27 mouse cellular contexts compared by ENCODE assay signal in the genomic region with DNA sequence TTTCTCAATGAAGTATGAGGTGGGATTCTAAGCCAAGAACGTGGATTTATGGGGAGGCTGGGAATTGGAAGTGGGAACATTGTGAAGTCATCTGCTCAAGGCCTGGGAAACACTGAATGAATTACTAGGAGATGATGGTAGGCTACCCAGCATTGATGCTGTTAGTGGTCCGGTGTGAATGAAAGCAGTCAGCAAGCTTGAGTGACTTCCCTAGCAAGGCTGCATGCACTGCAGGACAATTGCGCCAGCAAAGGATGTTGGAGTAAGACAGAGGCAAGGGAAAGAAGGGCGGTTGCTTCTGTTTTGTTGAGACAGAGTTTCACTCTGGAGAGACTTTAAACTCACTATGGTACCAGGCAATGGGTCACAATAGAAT. TPM values are rescaled to one million over a fixed set of nuclear protein-coding genes. Genes with fewer than 3 reads are reported as not detected.
A peak's percentile ranks its signal among the peaks of the same experiment; 100 is the strongest.
DNase-seq lines count a peak whose midpoint lies in the region; ATAC-seq and TF ChIP-seq lines count a peak whose summit lies in the region.
"Had no signal": no experiment of that assay in that cellular context is flagged by ENCODE, and none has a peak within 500 bp of the region (broad histone marks: within the 10 kb centered on the region; RNA-seq: fewer than 3 reads in every experiment).

No protein-coding gene starts in this region.

- TF ChIP-seq POLR2A in ES-Bruce4 (IDR thresholded peaks at IDR 0.05; ENCODE audit: insufficient read depth, low read length) = no peak
- no peak for TF ChIP-seq POLR2A in brain, embryonic 14.5 days (IDR thresholded peaks at IDR 0.05; ENCODE audit: borderline replicate concordance, extremely low read depth, insufficient read depth, insufficient read length, poor library complexity, severe bottlenecking)

- H3K27me3 ChIP-seq in liver, embryonic 15.5 days = no peaks in the 10 kb centered on the region
- no peaks in the 10 kb centered on the region for H3K27me3 ChIP-seq in liver, postnatal 0 days (ENCODE audit: insufficient read depth, low read length)
- H3K27me3 ChIP-seq in ES-Bruce4 (ENCODE audit: control insufficient read depth, insufficient read depth, low read length, poor library complexity, severe bottlenecking) = no peaks in the 10 kb centered on the region
- H3K27me3 ChIP-seq: CH12.LX; embryonic facial prominence, embryonic 12.5 days; embryonic facial prominence, embryonic 15.5 days; forebrain, embryonic 12.5 days; forebrain, embryonic 15.5 days; heart, embryonic 12.5 days; heart, embryonic 15.5 days; hindbrain, embryonic 12.5 days; hindbrain, embryonic 15.5 days had no signal

- no peak for TF ChIP-seq EP300 in liver, postnatal 0 days (IDR thresholded peaks at IDR 0.05; ENCODE audit: low read depth)
- no peak for TF ChIP-seq EP300 in ES-Bruce4 (IDR thresholded peaks at IDR 0.05; ENCODE audit: insufficient read depth, low read depth, low read length)

- H3K9me3 ChIP-seq in liver, embryonic 15.5 days (replicated peaks) = no peaks in the 10 kb centered on the region
- no peaks in the 10 kb centered on the region for H3K9me3 ChIP-seq in liver, postnatal 0 days (ENCODE audit: low read length)
- H3K9me3 ChIP-seq in ES-Bruce4 (replicated peaks; ENCODE audit: control insufficient read depth, insufficient read depth, low read length, poor library complexity, severe bottlenecking) = no peaks in the 10 kb centered on the region
- H3K9me3 ChIP-seq: embryonic facial prominence, embryonic 12.5 days; embryonic facial prominence, embryonic 15.5 days; forebrain, embryonic 12.5 days; forebrain, embryonic 15.5 days; heart, embryonic 15.5 days; hindbrain, embryonic 12.5 days; hindbrain, embryonic 15.5 days had no signal

- H3K9ac ChIP-seq in liver, embryonic 15.5 days = no peak overlapping the region
- H3K9ac ChIP-seq in liver, postnatal 0 days (replicated peaks) = no peak overlapping the region
- 0 out of 2 replicates have a peak overlapping the region, but pooled peaks have one; percentile 9 for H3K9ac ChIP-seq in ES-Bruce4 (ENCODE audit: low read depth, poor library complexity, severe bottlenecking)
- H3K9ac ChIP-seq: embryonic facial prominence, embryonic 12.5 days; embryonic facial prominence, embryonic 15.5 days; forebrain, embryonic 12.5 days; forebrain, embryonic 15.5 days; heart, embryonic 12.5 days; heart, embryonic 15.5 days; hindbrain, embryonic 12.5 days; hindbrain, embryonic 15.5 days had no signal

- no peaks in the 10 kb centered on the region for H3K36me3 ChIP-seq in liver, embryonic 15.5 days (replicated peaks)
- H3K36me3 ChIP-seq in liver, postnatal 0 days (replicated peaks; ENCODE audit: insufficient read depth, low read length) = no peaks in the 10 kb centered on the region
- no peaks in the 10 kb centered on the region for H3K36me3 ChIP-seq in ES-Bruce4 (ENCODE audit: control insufficient read depth, insufficient read depth, low read length, poor library complexity, severe bottlenecking)
- H3K36me3 ChIP-seq: embryonic facial prominence, embryonic 12.5 days; embryonic facial prominence, embryonic 15.5 days; forebrain, embryonic 12.5 days; forebrain, embryonic 15.5 days; heart, embryonic 12.5 days; heart, embryonic 15.5 days; hindbrain, embryonic 12.5 days; hindbrain, embryonic 15.5 days had no signal

- no peak overlapping the region for H3K4me3 ChIP-seq in liver, embryonic 15.5 days (replicated peaks)
- H3K4me3 ChIP-seq in liver, postnatal 0 days (ENCODE audit: low read depth, low read length) = no peak overlapping the region
- no peak overlapping the region for H3K4me3 ChIP-seq in ES-Bruce4 (ENCODE audit: low read depth, low read length)
- H3K4me3 ChIP-seq: embryonic facial prominence, embryonic 12.5 days; embryonic facial prominence, embryonic 15.5 days; forebrain, embryonic 12.5 days; forebrain, embryonic 15.5 days; heart, embryonic 12.5 days; heart, embryonic 15.5 days; hindbrain, embryonic 12.5 days; hindbrain, embryonic 15.5 days had no signal

- H3K27ac ChIP-seq in liver, embryonic 15.5 days (replicated peaks) = peak overlapping the region; percentile 30
- H3K27ac ChIP-seq in liver, postnatal 0 days (ENCODE audit: low read depth) = no peak overlapping the region
- peak overlapping the region; percentile 22; the same call in 1 of the 2 replicates for H3K27ac ChIP-seq in ES-Bruce4 (ENCODE audit: insufficient read depth, low read length)
- H3K27ac ChIP-seq: embryonic facial prominence, embryonic 12.5 days; embryonic facial prominence, embryonic 15.5 days; forebrain, embryonic 12.5 days; forebrain, embryonic 15.5 days; heart, embryonic 15.5 days; hindbrain, embryonic 12.5 days; hindbrain, embryonic 15.5 days had no signal

- ATAC-seq in liver, embryonic 15.5 days (ENCODE audit: insufficient read depth) = no peak
- no peak for ATAC-seq in liver, postnatal 0 days
- ATAC-seq in erythroid progenitor cell, adult 5-6 weeks (replicated peaks; ENCODE audit: low FRiP score, poor library complexity, severe bottlenecking) = no peak
- ATAC-seq: forebrain, embryonic 15.5 days; intestine, postnatal 0 days had no signal

- no peak for TF ChIP-seq CTCF in liver, postnatal 0 days (IDR thresholded peaks at IDR 0.05; ENCODE audit: low read depth)
- no peak for TF ChIP-seq CTCF in ES-Bruce4 (IDR thresholded peaks at IDR 0.05; ENCODE audit: low read depth, low read length)
- TF ChIP-seq CTCF in brain, embryonic 14.5 days (IDR thresholded peaks at IDR 0.05; ENCODE audit: borderline replicate concordance, extremely low read depth, insufficient read depth, insufficient read length) = no peak

- no peak for DNase-seq in liver, postnatal 0 days
- peak; percentile 55 for DNase-seq in R1 (ENCODE audit: low read depth, low spot score)
- peak; percentile 10 for DNase-seq in brain, embryonic 14.5 days (ENCODE audit: low read depth)
- no peak for DNase-seq in heart, adult 9 months (ENCODE audit: low spot score in 2 of 2)
- DNase-seq: adrenal gland, postnatal 10 days; adrenal gland, postnatal 36 days; cerebellum, adult 18-20 months; cerebellum, adult 9-11 months; cerebellum, postnatal 25 days; gastrocnemius, postnatal 10 days; heart, adult 11 months; heart, postnatal 10 days; heart, postnatal 36 days; kidney, adult 2 months had no signal

- H3K4me1 ChIP-seq in liver, embryonic 15.5 days (replicated peaks) = peaks cover 30% of the 10 kb centered on the region
- peaks cover 24% of the 10 kb centered on the region for H3K4me1 ChIP-seq in liver, postnatal 0 days (ENCODE audit: insufficient read depth)
- H3K4me1 ChIP-seq in ES-Bruce4 (ENCODE audit: control insufficient read depth, insufficient read depth, low read length) = peaks cover 1% of the 10 kb centered on the region

- no peak overlapping the region for H3K4me2 ChIP-seq in liver, embryonic 15.5 days
- no peak overlapping the region for H3K4me2 ChIP-seq in liver, postnatal 0 days (ENCODE audit: low read depth, low read length)
- H3K4me2 ChIP-seq: embryonic facial prominence, embryonic 12.5 days; embryonic facial prominence, embryonic 15.5 days; forebrain, embryonic 12.5 days; forebrain, embryonic 15.5 days; heart, embryonic 12.5 days; heart, embryonic 15.5 days; hindbrain, embryonic 12.5 days; hindbrain, embryonic 15.5 days had no signal

- WGBS in liver, embryonic 15.5 days (ENCODE audit: insufficient replicate concordance) = 78% methylated on average over 4 of the region's 4 CpGs
- WGBS in liver, postnatal 0 days (ENCODE audit: insufficient replicate concordance) = 72% methylated on average over 4 of the region's 4 CpGs

RNA-seq across cellular contexts. Expression of gene Ppp1r15b, which starts 4.6 kb away (rescaled TPM):
- polyA plus RNA-seq in liver, embryonic 15.5 days (2015; fragmentation: Nextera tagmentation; extraction: Ambion mirVana) = 39.1 and 45.5 TPM in 2 replicates
- 24.3 and 27.0 TPM in 2 replicates for polyA plus RNA-seq in liver, postnatal 0 days (2015; fragmentation: Nextera tagmentation; extraction: Ambion mirVana)
- polyA plus RNA-seq in ES-Bruce4 (2011; ENCODE audit: insufficient read depth, insufficient read length, low read depth, missing spikeins) = 59.9 and 68.9 TPM in 2 replicates
- 25.9 and 31.3 TPM in 2 replicates for polyA plus RNA-seq in brain, embryonic 14.5 days (2012; rRNA removed)
- 131 and 152 TPM in 2 replicates for total RNA-seq in erythroid progenitor cell, adult 5-6 weeks (2015; ENCODE audit: low replicate concordance)
- total RNA-seq in erythroid progenitor cell, adult 5-6 weeks (2017; ENCODE audit: low replicate concordance) = 227 and 245 TPM in 2 replicates

RNA-seq across cellular contexts. Expression of gene Plekha6, which starts 37.7 kb away (rescaled TPM):
- polyA plus RNA-seq in liver, embryonic 15.5 days (2015; fragmentation: Nextera tagmentation; extraction: Ambion mirVana) = 2.2 and 2.5 TPM in 2 replicates
- 3.8 and 4.0 TPM in 2 replicates for polyA plus RNA-seq in liver, postnatal 0 days (2015; fragmentation: Nextera tagmentation; extraction: Ambion mirVana)
- 1.3 and 1.9 TPM in 2 replicates for polyA plus RNA-seq in ES-Bruce4 (2011; ENCODE audit: insufficient read depth, insufficient read length, low read depth, missing spikeins)
- polyA plus RNA-seq in brain, embryonic 14.5 days (2012; rRNA removed) = 51.4 and 78.3 TPM in 2 replicates
- total RNA-seq in erythroid progenitor cell, adult 5-6 weeks (2015; ENCODE audit: low replicate concordance) = 0.36 TPM in 1 of 2 replicates, not detected in the other
- 0.51 TPM in 1 of 2 replicates, not detected in the other for total RNA-seq in erythroid progenitor cell, adult 5-6 weeks (2017; ENCODE audit: low replicate concordance)
- total RNA-seq: CH12.LX had no signal

Comparison
In these comparisons a context has a peak if more than half of its experiments do, and no peak if none do; other contexts are left out.
1. DNase-seq: peak in R1 (single experiment) and brain, embryonic 14.5 days (single experiment); none in liver, postnatal 0 days (single experiment) and heart, adult 9 months (0 of 2).
2. RNA of gene Plekha6, which starts 37.7 kb away (polyA plus RNA-seq): 51.4 to 78.3 TPM in brain, embryonic 14.5 days; 3.8 to 4.0 TPM in liver, postnatal 0 days, 2.2 to 2.5 TPM in liver, embryonic 15.5 days and 1.3 to 1.9 TPM in ES-Bruce4; every median in the first group is over 10 times any median in the second.